Mouse (Mus musculus) intestine, embryonic 16.5 days (tissue): ENCODE measurements at regions not wholly inside any gene's neighbourhood (a gene's known extent, or its start where the extent isn't known, plus 50 kb on each side); places are given as distances from the start of the nearest gene placed in this dataset.
"Not testable (repeated sequence)": the region's sequence is repeated elsewhere in the genome, so short reads cannot be mapped to it uniquely, and the experiment has no call there.

Experiments used
- ATAC-seq: fragments of 200-750 bp; cut with Nextera tagmentation; 2 replicates; pipeline ENCODE4 v1.8.0; 2017; ENCODE audit warnings: moderate TSS enrichment, moderate library complexity
- H3K27ac ChIP-seq: fragments of 300-500 bp; sonication (generic); 2 replicates; pipeline ENCODE4 v1.5.1; 2014; ENCODE audit warnings: mild to moderate bottlenecking, low read length
- H3K27me3 ChIP-seq: fragments of 300-500 bp; sonication (generic); replicated peaks from 2 replicates; pipeline ENCODE4 v1.6.1; 2014; ENCODE audit warnings: low read length, control low read depth, mixed read lengths; ENCODE audit not compliant: control insufficient read depth, insufficient read depth
- H3K36me3 ChIP-seq: fragments of 300-500 bp; sonication (generic); 2 replicates; pipeline ENCODE4 v1.6.1; 2014; ENCODE audit warnings: low read length, control low read depth; ENCODE audit not compliant: control insufficient read depth, insufficient read depth
- H3K4me1 ChIP-seq: fragments of 300-500 bp; sonication (generic); 2 replicates; pipeline ENCODE4 v1.6.1; 2014; ENCODE audit warnings: low read length, control low read depth, mixed read lengths; ENCODE audit not compliant: control insufficient read depth, insufficient read depth
- H3K4me2 ChIP-seq: fragments of 300-500 bp; sonication (generic); 2 replicates; pipeline ENCODE4 v1.6.1; 2014; ENCODE audit warnings: low read depth, low read length, control low read depth
- H3K4me3 ChIP-seq: fragments of 300-500 bp; sonication (generic); 2 replicates; pipeline ENCODE4 v1.5.1; 2014; ENCODE audit warnings: mild to moderate bottlenecking, low read length
- H3K9ac ChIP-seq: fragments of 300-500 bp; sonication (generic); 2 replicates; pipeline ENCODE4 v1.6.1; 2014; ENCODE audit warnings: low read depth, low read length
- H3K9me3 ChIP-seq: fragments of 300-500 bp; sonication (generic); 2 replicates; pipeline ENCODE4 v1.6.1; 2016; ENCODE audit warnings: low read length, control low read depth; ENCODE audit not compliant: control insufficient read depth
- WGBS: fragments of 180-500 bp; shearing (Covaris S2); extraction: QIAGEN DNeasy Blood & Tissue Kit; methylation state at CpG from one replicate; pipeline ENCODE4 v1.1.7; 2014; 5-methylcytosine and 5-hydroxymethylcytosine counted together

DNA sequence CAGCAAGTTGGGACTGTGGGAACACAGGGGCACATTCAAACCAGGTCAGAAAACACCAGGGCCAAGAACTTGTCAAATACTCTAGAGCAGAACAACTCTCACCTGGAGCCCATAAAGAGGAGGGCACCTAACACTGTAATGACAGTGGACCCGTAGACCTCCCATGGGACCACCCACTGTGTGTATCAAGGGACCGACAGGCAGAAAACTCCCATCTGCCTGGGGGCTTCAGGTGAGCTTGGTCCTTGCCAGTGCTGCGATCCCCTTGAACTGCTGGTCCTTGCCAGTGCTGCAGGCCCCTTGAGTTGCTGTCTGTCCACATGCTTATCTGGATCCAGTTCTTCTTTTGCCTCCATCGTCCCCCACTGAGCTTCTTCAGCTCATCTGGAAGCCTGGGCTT, 170.2 kb upstream of the Npvf start:
- Histone ChIP-seq H3K27ac (no peak overlapping the region), H3K27me3 (no peaks in the 10 kb centered on the region), H3K4me1 (peaks cover 8% of the 10 kb centered on the region), H3K9ac (no peak overlapping the region), H3K9me3 (no peaks in the 10 kb centered on the region), H3K36me3 (no peaks in the 10 kb centered on the region), H3K4me3 (no peak overlapping the region), H3K4me2 (no peak overlapping the region)
- WGBS = 73% methylated on average over 4 of the region's 4 CpGs
- no peak for ATAC-seq

DNA sequence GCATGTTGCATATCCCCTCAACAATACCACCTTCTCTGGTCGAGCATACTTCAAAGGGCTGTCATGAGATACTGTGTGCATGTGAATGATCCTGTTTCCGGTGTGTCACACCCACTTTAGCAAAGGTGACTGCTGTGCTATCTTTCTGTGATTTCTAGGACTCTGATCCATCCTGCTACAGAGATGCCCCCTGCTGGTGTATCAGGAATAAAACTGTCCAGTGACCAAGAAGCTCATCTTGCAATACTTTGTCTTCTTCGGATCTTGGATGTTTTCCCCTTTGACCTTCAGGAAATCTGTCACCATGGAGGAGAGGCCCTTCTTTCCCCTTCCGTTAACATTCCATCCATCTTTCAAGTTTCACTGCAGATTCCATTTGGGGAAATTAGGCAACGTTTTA, 177.5 kb upstream of the Npvf start:
- 61% methylated on average over 5 of the region's 5 CpGs for WGBS
- no peak overlapping the region for H3K9ac ChIP-seq
- H3K27ac ChIP-seq = no peak overlapping the region
- H3K4me3 ChIP-seq = no peak overlapping the region
- H3K4me1 ChIP-seq = no peaks in the 10 kb centered on the region
- no peaks in the 10 kb centered on the region for H3K9me3 ChIP-seq
- no peak for ATAC-seq
- H3K36me3 ChIP-seq = no peaks in the 10 kb centered on the region
- no peak overlapping the region for H3K4me2 ChIP-seq
- H3K27me3 ChIP-seq = no peaks in the 10 kb centered on the region

- WGBS = 84% methylated on average over 6 of the region's 6 CpGs
- Histone ChIP-seq H3K4me2 (no peak overlapping the region), H3K4me1 (no peaks in the 10 kb centered on the region), H3K27me3 (no peaks in the 10 kb centered on the region), H3K9ac (no peak overlapping the region), H3K36me3 (no peaks in the 10 kb centered on the region), H3K9me3 (no peaks in the 10 kb centered on the region), H3K4me3 (no peak overlapping the region), H3K27ac (no peak overlapping the region)
- no peak for ATAC-seq
These were observed 181.9 kb upstream of the Npvf start for GRCm38 (mm10) chr6:50835997-50836625.

- no peak overlapping the region for H3K9ac ChIP-seq
- ATAC-seq = no peak
- no peaks in the 10 kb centered on the region for H3K36me3 ChIP-seq
- 64% methylated on average over 9 of the region's 9 CpGs for WGBS
- no peak overlapping the region for H3K4me3 ChIP-seq
- no peak overlapping the region for H3K27ac ChIP-seq
- no peaks in the 10 kb centered on the region for H3K27me3 ChIP-seq
- H3K4me2 ChIP-seq = no peak overlapping the region
- H3K4me1 ChIP-seq = no peaks in the 10 kb centered on the region
- H3K9me3 ChIP-seq = no peaks in the 10 kb centered on the region
These were observed 186.6 kb upstream of the Npvf start for GRCm38 (mm10) chr6:50840826-50841225.

- H3K4me2 ChIP-seq, H3K27me3 ChIP-seq, H3K27ac ChIP-seq, H3K9me3 ChIP-seq, H3K36me3 ChIP-seq, ATAC-seq, H3K9ac ChIP-seq, H3K4me3 ChIP-seq, H3K4me1 ChIP-seq: not testable (repeated sequence)
- 90% methylated on average over 2 of the region's 2 CpGs for WGBS
These were observed 191.0 kb upstream of the Npvf start for GRCm38 (mm10) chr6:50845246-50845645.

GRCm38 (mm10) chr6:50846740-50847516, 192.7 kb upstream of the Npvf start:
- no peak for ATAC-seq
- H3K36me3 ChIP-seq = no peaks in the 10 kb centered on the region
- H3K9ac ChIP-seq = no peak overlapping the region
- no peaks in the 10 kb centered on the region for H3K9me3 ChIP-seq
- no peak overlapping the region for H3K4me3 ChIP-seq
- H3K27ac ChIP-seq = no peak overlapping the region
- H3K4me2 ChIP-seq = no peak overlapping the region
- H3K4me1 ChIP-seq = no peaks in the 10 kb centered on the region; the same call in 1 of the 2 replicates
- 63% methylated on average over 18 of the region's 18 CpGs for WGBS
- H3K27me3 ChIP-seq = no peaks in the 10 kb centered on the region

DNA sequence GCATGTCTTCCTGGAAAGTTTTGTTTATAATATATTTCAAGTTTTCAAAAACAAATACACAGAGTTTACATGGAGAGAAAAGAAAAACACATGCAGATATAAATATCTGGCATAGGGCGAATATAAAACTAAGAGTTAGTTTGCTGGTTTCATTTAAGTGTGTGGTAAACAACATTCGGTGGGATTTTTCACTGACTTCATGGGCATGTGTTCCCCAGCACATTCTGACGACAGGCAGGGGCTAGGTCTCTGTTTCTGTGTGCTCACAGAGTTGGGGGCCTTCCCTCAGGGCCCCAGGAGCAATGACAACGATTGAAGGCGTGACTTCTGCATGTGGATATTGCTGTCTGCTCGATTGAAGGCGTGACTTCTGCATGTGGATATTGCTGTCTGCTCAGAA, 193.3 kb upstream of the Npvf start:
- Histone ChIP-seq H3K9ac (no peak overlapping the region), H3K36me3 (no peaks in the 10 kb centered on the region), H3K27me3 (no peaks in the 10 kb centered on the region), H3K27ac (no peak overlapping the region), H3K4me2 (no peak overlapping the region), H3K4me3 (no peak overlapping the region), H3K4me1 (no peaks in the 10 kb centered on the region; the same call in 1 of the 2 replicates), H3K9me3 (no peaks in the 10 kb centered on the region)
- ATAC-seq = no peak
- WGBS = 76% methylated on average over 7 of the region's 7 CpGs

GRCm38 (mm10) chr6:50859162-50859561, 204.9 kb upstream of the Npvf start:
- no peak overlapping the region for H3K9ac ChIP-seq
- 63% methylated on average over 4 of the region's 4 CpGs for WGBS
- ATAC-seq = no peak
- no peaks in the 10 kb centered on the region for H3K4me1 ChIP-seq
- no peaks in the 10 kb centered on the region for H3K9me3 ChIP-seq
- no peak overlapping the region for H3K4me3 ChIP-seq
- H3K27ac ChIP-seq = no peak overlapping the region
- H3K27me3 ChIP-seq = no peaks in the 10 kb centered on the region
- no peak overlapping the region for H3K4me2 ChIP-seq
- no peaks in the 10 kb centered on the region for H3K36me3 ChIP-seq

DNA sequence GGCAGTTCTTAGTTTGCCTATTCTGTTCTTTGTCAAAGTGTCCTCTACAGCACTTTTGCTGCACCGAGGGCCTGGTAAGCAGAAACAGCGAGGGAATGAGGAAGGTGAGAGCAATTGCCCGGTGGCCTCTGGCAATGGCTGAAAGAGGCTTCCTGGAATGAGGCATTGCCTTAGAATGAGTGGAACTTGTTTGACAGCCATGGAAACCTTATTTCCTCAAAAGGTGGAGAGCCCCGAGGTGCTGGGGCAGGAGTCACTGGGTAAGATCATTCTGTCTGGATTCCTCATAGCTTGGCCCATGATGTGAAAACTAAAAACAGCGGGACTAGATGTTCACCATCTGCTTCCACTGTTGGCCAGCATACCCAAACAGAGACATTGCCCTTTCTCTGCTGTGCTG, 223.8 kb upstream of the Npvf start:
- Histone ChIP-seq H3K36me3 (no peaks in the 10 kb centered on the region), H3K9ac (no peak overlapping the region), H3K27me3 (no peaks in the 10 kb centered on the region), H3K27ac (no peak overlapping the region), H3K9me3 (no peaks in the 10 kb centered on the region), H3K4me1 (no peaks in the 10 kb centered on the region), H3K4me3 (no peak overlapping the region), H3K4me2 (no peak overlapping the region)
- ATAC-seq = no peak
- 63% methylated on average over 5 of the region's 5 CpGs for WGBS
